Mouse (Mus musculus) CH12.LX (cell line): ENCODE results near the gene Ace. TPM values are rescaled to one million over a fixed set of nuclear protein-coding genes. Genes with fewer than 3 reads are reported as not detected.

ENCODE experiments used
- DNase-seq: peaks from one replicate; pipeline ENCODE4 v3.0.0-alpha.2; 2013; ENCODE audit errors: extremely low read depth
- H3K27ac ChIP-seq: 2 replicates; pipeline ENCODE4 v1.5.1; 2012; ENCODE audit warnings: low read depth, mild to moderate bottlenecking, control low read depth, moderate library complexity; ENCODE audit not compliant: insufficient read depth
- H3K27me3 ChIP-seq: replicated peaks from 2 replicates; pipeline ENCODE3; 2012; ENCODE audit warnings: inconsistent platforms
- H3K36me3 ChIP-seq, 2 experiments: replicated peaks in 1 of 2; 2 replicates each; pipeline versions ENCODE3 to v1.6.1; 2012; ENCODE audit warnings: inconsistent platforms in 1 of 2, low read length in 1 of 2, mild to moderate bottlenecking in 1 of 2, mixed read lengths in 1 of 2, moderate library complexity in 1 of 2; ENCODE audit not compliant: control insufficient read depth in 1 of 2, insufficient read depth in 1 of 2
- H3K4me1 ChIP-seq, 2 experiments: 2 replicates each; pipeline ENCODE4 v1.6.1; 2012; ENCODE audit warnings: inconsistent platforms in 1 of 2, moderate library complexity in 1 of 2; ENCODE audit not compliant: insufficient read depth in 2 of 2, control insufficient read depth in 1 of 2
- H3K4me2 ChIP-seq: 2 replicates; pipeline ENCODE4 v1.6.1; 2012; ENCODE audit warnings: low read depth, mild to moderate bottlenecking, control low read depth; ENCODE audit not compliant: poor library complexity, insufficient read depth, severe bottlenecking
- H3K4me3 ChIP-seq, 3 experiments: fragments of 150-350 bp in 1 of 3; sonication (generic) in 1 of 3; replicated peaks in 1 of 3; 2 replicates each; pipeline versions ENCODE3 to v1.5.1; 2011 to 2012; ENCODE audit warnings: low read depth in 2 of 3, low read length in 2 of 3, mild to moderate bottlenecking in 2 of 3, moderate library complexity in 2 of 3, control low read depth in 1 of 3, improper control_type of control experiment in 1 of 3, inconsistent platforms in 1 of 3, mixed read lengths in 1 of 3; ENCODE audit not compliant: poor library complexity in 1 of 3
- H3K79me2 ChIP-seq: replicated peaks from 2 replicates; pipeline ENCODE4 v1.6.1; 2012; ENCODE audit warnings: mild to moderate bottlenecking, moderate library complexity; ENCODE audit not compliant: control insufficient read depth, poor library complexity, insufficient read depth, severe bottlenecking; ENCODE audit errors: extremely low read depth
- H3K9ac ChIP-seq: 2 replicates; pipeline ENCODE4 v1.6.1; 2012; ENCODE audit warnings: low read depth, mild to moderate bottlenecking, control low read depth, moderate library complexity; ENCODE audit not compliant: insufficient read depth
- H3K9me3 ChIP-seq: replicated peaks from 2 replicates; pipeline ENCODE3; 2012; ENCODE audit warnings: low read length, inconsistent platforms, mixed read lengths
- BHLHE40 ChIP-seq: IDR thresholded peaks from 2 replicates; pipeline ENCODE4 v1.6.1; 2011; ENCODE audit warnings: mild to moderate bottlenecking, low read depth, low read length, improper control_type of control experiment
- CHD1 ChIP-seq: IDR thresholded peaks from 2 replicates; pipeline ENCODE4 v1.6.1; 2012; ENCODE audit warnings: low read depth, low read length, improper control_type of control experiment, inconsistent platforms
- CHD2 ChIP-seq: IDR thresholded peaks from 2 replicates; pipeline ENCODE4 v1.6.1; 2011; ENCODE audit warnings: low read length, improper control_type of control experiment
- CTCF ChIP-seq, 2 experiments: IDR thresholded peaks in 1 of 2; conservative IDR thresholded peaks in 1 of 2; 2 replicates each; pipeline ENCODE4 v1.5.1; 2011 to 2012; ENCODE audit warnings: low read depth in 2 of 2, low read length in 2 of 2, improper control_type of control experiment in 1 of 2, inconsistent platforms in 1 of 2, mild to moderate bottlenecking in 1 of 2, moderate library complexity in 1 of 2
- E2F4 ChIP-seq: IDR thresholded peaks from 2 replicates; pipeline ENCODE4 v1.6.1; 2011; ENCODE audit warnings: low read depth, low read length, improper control_type of control experiment; ENCODE audit not compliant: insufficient replicate concordance
- ELF1 ChIP-seq: IDR thresholded peaks from 2 replicates; pipeline ENCODE4 v1.6.1; 2014; ENCODE audit warnings: low read depth, mild to moderate bottlenecking, inconsistent platforms, low read length, improper control_type of control experiment
- EP300 ChIP-seq: IDR thresholded peaks from 2 replicates; pipeline ENCODE4 v1.6.1; 2011; ENCODE audit warnings: low read length, improper control_type of control experiment
- ETS1 ChIP-seq: conservative IDR thresholded peaks from 2 replicates; pipeline ENCODE4 v1.6.1; 2012; ENCODE audit warnings: low read depth, mild to moderate bottlenecking, inconsistent platforms, low read length, improper control_type of control experiment, moderate library complexity
- GABPA ChIP-seq: IDR thresholded peaks from 2 replicates; pipeline ENCODE4 v1.6.1; 2012; ENCODE audit warnings: low read depth, low read length, improper control_type of control experiment, inconsistent platforms; ENCODE audit not compliant: insufficient replicate concordance
- HCFC1 ChIP-seq: IDR thresholded peaks from 2 replicates; pipeline ENCODE4 v1.6.1; 2012; ENCODE audit warnings: low read depth, mild to moderate bottlenecking, inconsistent platforms, low read length, improper control_type of control experiment
- IRF4 ChIP-seq: IDR thresholded peaks from 2 replicates; pipeline ENCODE4 v1.6.1; 2014; ENCODE audit warnings: low read depth, mild to moderate bottlenecking, inconsistent platforms, low read length, improper control_type of control experiment
- JUN ChIP-seq: IDR thresholded peaks from 2 replicates; pipeline ENCODE4 v1.6.1; 2011; ENCODE audit warnings: low read depth, mild to moderate bottlenecking, low read length, improper control_type of control experiment, moderate library complexity; ENCODE audit not compliant: insufficient read depth
- JUND ChIP-seq: conservative IDR thresholded peaks from 2 replicates; pipeline ENCODE4 v1.6.1; 2011; ENCODE audit warnings: low read depth, low read length, improper control_type of control experiment
- KAT2A ChIP-seq: IDR thresholded peaks from 2 replicates; pipeline ENCODE4 v1.6.1; 2012; ENCODE audit warnings: low read length, improper control_type of control experiment, inconsistent platforms; ENCODE audit not compliant: insufficient replicate concordance
- MAFK ChIP-seq: IDR thresholded peaks from 2 replicates; pipeline ENCODE4 v1.6.1; 2011; ENCODE audit warnings: low read length, improper control_type of control experiment; ENCODE audit not compliant: insufficient replicate concordance
- MAX ChIP-seq: IDR thresholded peaks from 2 replicates; pipeline ENCODE4 v1.6.1; 2011; ENCODE audit warnings: low read length, improper control_type of control experiment
- MAZ ChIP-seq: IDR thresholded peaks from 2 replicates; pipeline ENCODE4 v1.6.1; 2012; ENCODE audit warnings: low read depth, mild to moderate bottlenecking, inconsistent platforms, low read length, improper control_type of control experiment, moderate library complexity
- MEF2A ChIP-seq: IDR thresholded peaks from 2 replicates; pipeline ENCODE4 v1.6.1; 2014; ENCODE audit warnings: low read depth, mild to moderate bottlenecking, inconsistent platforms, low read length, improper control_type of control experiment, borderline replicate concordance
- MXI1 ChIP-seq: IDR thresholded peaks from 2 replicates; pipeline ENCODE4 v1.6.1; 2011; ENCODE audit warnings: mild to moderate bottlenecking, low read depth, low read length, improper control_type of control experiment
- MYC ChIP-seq: IDR thresholded peaks from 2 replicates; pipeline ENCODE4 v1.6.1; 2011; ENCODE audit warnings: low read depth, mild to moderate bottlenecking, improper control_type of control experiment, low read length
- NELFE ChIP-seq: IDR thresholded peaks from 2 replicates; pipeline ENCODE4 v1.6.1; 2011; ENCODE audit warnings: low read depth, low read length, improper control_type of control experiment
- NRF1 ChIP-seq: IDR thresholded peaks from 2 replicates; pipeline ENCODE4 v1.6.1; 2014; ENCODE audit warnings: low read depth, mild to moderate bottlenecking, inconsistent platforms, low read length, improper control_type of control experiment, moderate library complexity
- PAX5 ChIP-seq: IDR thresholded peaks from 2 replicates; pipeline ENCODE4 v1.6.1; 2012; ENCODE audit warnings: low read length, inconsistent platforms, mixed read lengths
- POLR2A ChIP-seq: IDR thresholded peaks from 2 replicates; pipeline ENCODE4 v1.6.1; 2011; ENCODE audit warnings: low read depth, mild to moderate bottlenecking, improper control_type of control experiment, low read length
- POLR2AphosphoS2 ChIP-seq: IDR thresholded peaks from 2 replicates; pipeline ENCODE4 v1.6.1; 2011; ENCODE audit warnings: low read depth, low read length, improper control_type of control experiment
- RAD21 ChIP-seq: IDR thresholded peaks from 2 replicates; pipeline ENCODE4 v1.6.1; 2011; ENCODE audit warnings: low read depth, mild to moderate bottlenecking, low read length, improper control_type of control experiment, moderate library complexity
- RCOR1 ChIP-seq: conservative IDR thresholded peaks from 2 replicates; pipeline ENCODE4 v1.6.1; 2012; ENCODE audit warnings: low read depth, mild to moderate bottlenecking, inconsistent platforms, low read length, improper control_type of control experiment
- SIN3A ChIP-seq: IDR thresholded peaks from 2 replicates; pipeline ENCODE4 v1.6.1; 2012; ENCODE audit warnings: low read length, improper control_type of control experiment, inconsistent platforms
- SMC3 ChIP-seq: IDR thresholded peaks from 2 replicates; pipeline ENCODE4 v1.6.1; 2011; ENCODE audit warnings: low read depth, low read length, improper control_type of control experiment
- TBP ChIP-seq: conservative IDR thresholded peaks from 2 replicates; pipeline ENCODE4 v1.6.1; 2011; ENCODE audit warnings: low read depth, low read length, improper control_type of control experiment
- TCF12 ChIP-seq: IDR thresholded peaks from 2 replicates; pipeline ENCODE4 v1.6.1; 2014; ENCODE audit warnings: low read depth, mild to moderate bottlenecking, inconsistent platforms, low read length, improper control_type of control experiment
- UBTF ChIP-seq: IDR thresholded peaks from 2 replicates; pipeline ENCODE4 v1.6.1; 2012; ENCODE audit warnings: low read depth, mild to moderate bottlenecking, inconsistent platforms, low read length, improper control_type of control experiment, moderate library complexity
- USF1 ChIP-seq: IDR thresholded peaks from 2 replicates; pipeline ENCODE4 v1.6.1; 2014; ENCODE audit warnings: low read depth, mild to moderate bottlenecking, inconsistent platforms, low read length, improper control_type of control experiment
- USF2 ChIP-seq: conservative IDR thresholded peaks from 2 replicates; pipeline ENCODE4 v1.6.1; 2011; ENCODE audit warnings: low read depth, low read length, improper control_type of control experiment
- ZC3H11A ChIP-seq: IDR thresholded peaks from 2 replicates; pipeline ENCODE4 v1.6.1; 2012; ENCODE audit warnings: low read depth, mild to moderate bottlenecking, inconsistent platforms, low read length, improper control_type of control experiment
- ZKSCAN1 ChIP-seq: IDR thresholded peaks from 2 replicates; pipeline ENCODE4 v1.6.1; 2012; ENCODE audit warnings: low read depth, inconsistent platforms, low read length, improper control_type of control experiment, borderline replicate concordance
- ZMIZ1 ChIP-seq: IDR thresholded peaks from 2 replicates; pipeline ENCODE4 v1.6.1; 2012; ENCODE audit warnings: low read depth, mild to moderate bottlenecking, inconsistent platforms, low read length, improper control_type of control experiment
- ZNF384 ChIP-seq: IDR thresholded peaks from 2 replicates; pipeline ENCODE4 v1.6.1; 2012; ENCODE audit warnings: low read depth, low read length, improper control_type of control experiment, inconsistent platforms
- dilution Hi-C: fragments of 300-500 bp; cut with MboI; formaldehyde crosslinking; loops from 2 replicates; pipeline ENCODE4 v1.14.3; 2020; ENCODE audit warnings: low sequenced_read_pairs; ENCODE audit not compliant: extremely low pct_unique_long_range_greater_than_20kb, extremely low pct_ligation_motif_present
- in situ Hi-C: fragments of 300-500 bp; cut with MboI; formaldehyde crosslinking; loops from 3 replicates; pipeline ENCODE4 v1.14.3; 2019; ENCODE audit warnings: low sequenced_read_pairs, low pct_ligation_motif_present, low pct_unique_long_range_greater_than_20kb, mixed read lengths
- polyA plus RNA-seq: library from polyadenylated mRNA; unstranded; fragments of >175 nt; gene quantifications from 2 replicates; pipeline ENCODE4 v1.2.1, GENCODE M21; 2012; ENCODE audit warnings: low read depth; ENCODE audit not compliant: insufficient read length
- total RNA-seq, 2 experiments: library from RNA; depleted of rRNA; stranded (reverse); fragments of 300-350 nt in 1 of 2; fragments of >200 nt in 1 of 2; gene quantifications; 2 replicates each; pipeline ENCODE4 v1.2.3; 2012 to 2014

Ace gene
- total and polyA plus RNA-seq, 3 experiments: 0.08 TPM; not detected in 2

DNA sequence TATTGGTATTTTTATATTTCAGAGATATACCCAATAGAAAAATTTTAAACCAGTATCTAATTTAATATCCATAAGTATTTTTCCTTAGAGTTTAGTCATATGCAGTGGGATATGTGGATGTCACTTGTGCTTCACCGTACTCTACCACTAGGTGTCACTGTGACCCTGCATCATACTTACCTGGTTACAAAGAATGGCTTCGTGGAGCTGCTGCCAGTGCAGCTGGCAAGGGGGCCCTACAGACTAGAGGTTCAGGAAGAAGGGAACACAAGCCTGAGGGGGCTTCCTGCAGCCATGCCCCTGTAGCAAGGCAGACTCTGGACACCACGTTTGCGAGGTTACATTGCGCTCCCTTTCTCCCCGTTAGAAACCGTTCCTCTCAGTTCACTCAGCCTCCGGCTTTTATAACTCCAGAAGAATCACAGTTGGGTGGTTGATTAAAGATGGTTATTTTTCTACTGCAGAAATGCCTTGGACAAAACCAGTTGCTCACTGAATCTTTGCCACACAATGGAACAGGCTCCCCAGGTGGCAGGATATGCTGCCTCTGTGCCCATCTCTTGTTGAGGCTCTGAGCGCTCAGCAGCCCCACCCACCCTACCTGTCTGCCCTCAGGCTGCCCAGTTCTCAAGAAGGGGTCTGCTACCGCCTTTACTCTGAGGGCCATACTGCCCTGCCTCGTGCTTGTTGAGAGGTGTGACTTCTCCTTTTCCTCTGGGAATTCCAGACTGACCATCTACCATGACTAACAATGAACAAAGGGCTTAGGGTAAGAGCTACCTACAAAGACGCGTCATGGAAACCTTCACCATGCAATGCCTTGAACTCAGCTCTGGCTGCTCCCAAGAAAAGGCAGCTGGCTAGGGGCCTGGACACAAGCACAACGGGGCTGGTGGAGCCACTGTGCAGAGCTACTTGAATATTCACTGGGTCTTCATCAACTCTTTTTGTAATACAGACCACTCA lies 40.4 kb upstream of the Ace start:
- Histone ChIP-seq H3K4me2 (no peak overlapping the region), H3K27ac (no peak overlapping the region), H3K36me3 (peaks cover 0 to 14% of the 10 kb centered on the region in 2 experiments)

GRCm38 (mm10) chr11:105928171-105928570 lies 39.6 kb upstream of the Ace start:
- H3K9me3 ChIP-seq: no peaks in the 10 kb centered on the region
- DNase-seq: no peak
- no peaks in the 10 kb centered on the region for H3K4me1 ChIP-seq
- H3K9ac ChIP-seq: no peak overlapping the region
- no peak overlapping the region for H3K4me3 ChIP-seq
- dilution Hi-C loops (loop anchor here (25.0 kb wide), 1 partner anchor 134 kb away; the partner anchor contains the start of gene Taco1), in situ Hi-C loops (no loop called here)
- TF ChIP-seq TCF12: no peak
- no peak for TF ChIP-seq ETS1
- no peak for TF ChIP-seq IRF4
- no peak for TF ChIP-seq RAD21
- TF ChIP-seq UBTF: no peak
- TF ChIP-seq MAZ: no peak
- no peak for TF ChIP-seq MEF2A
- no peak for TF ChIP-seq MXI1
- no peak for TF ChIP-seq TBP
- TF ChIP-seq CTCF (conservative IDR thresholded peaks at IDR 0.05 in 1 of 2, IDR thresholded peaks at IDR 0.05 in 1 of 2; ENCODE audit: low read depth in 2 of 2, low read length in 2 of 2): no peak
- TF ChIP-seq EP300: no peak
- TF ChIP-seq MAX: no peak
- TF ChIP-seq MYC: no peak
- H3K27me3 ChIP-seq: peaks cover 11% of the 10 kb centered on the region
- peaks cover 0 to 6% of the 10 kb centered on the region in 2 experiments for H3K36me3 ChIP-seq
- H3K27ac ChIP-seq: no peak overlapping the region
- no peaks in the 10 kb centered on the region for H3K79me2 ChIP-seq
- H3K4me2 ChIP-seq: no peak overlapping the region

More for the DNA sequence above, 40.4 kb upstream of the Ace start:
- in situ Hi-C loops: no loop called here
- Histone ChIP-seq H3K4me1 (no peaks in the 10 kb centered on the region), H3K4me3 (no peak overlapping the region), H3K79me2 (no peaks in the 10 kb centered on the region), H3K9me3 (no peaks in the 10 kb centered on the region), H3K9ac (no peak overlapping the region), H3K27me3 (peaks cover 8% of the 10 kb centered on the region)
- DNase-seq: peak; percentile 77
- dilution Hi-C loops: loop anchor here (25.0 kb wide), 1 partner anchor 135 kb away; the partner anchor contains the start of gene Taco1
- TF ChIP-seq PAX5: no peak
- no peak for TF ChIP-seq CHD2
- TF ChIP-seq NELFE: no peak; the same call in 1 of the 2 replicates
- no peak for TF ChIP-seq CHD1
- 0 out of 2 replicates have a peak, but pooled peaks have one; percentile 6 for TF ChIP-seq IRF4
- no peak for TF ChIP-seq JUN
- TF ChIP-seq USF1: no peak
- 0 out of 2 replicates have a peak, but pooled peaks have one; percentile 12 for TF ChIP-seq SIN3A
- no peak for TF ChIP-seq POLR2A
- no peak for TF ChIP-seq ELF1
- TF ChIP-seq POLR2AphosphoS2: no peak
- TF ChIP-seq MAX: no peak
- TF ChIP-seq MXI1: no peak
- peak; percentile 93 to 98 for TF ChIP-seq CTCF (conservative IDR thresholded peaks at IDR 0.05 in 1 of 2, IDR thresholded peaks at IDR 0.05 in 1 of 2; ENCODE audit: low read depth in 2 of 2, low read length in 2 of 2)
- TF ChIP-seq ZKSCAN1: no peak
- no peak for TF ChIP-seq EP300
- TF ChIP-seq MYC: peak; percentile 59; the same call in 1 of the 2 replicates
- no peak for TF ChIP-seq ZMIZ1
- TF ChIP-seq MAZ: no peak
- no peak for TF ChIP-seq BHLHE40
- TF ChIP-seq ZNF384: no peak
- no peak for TF ChIP-seq E2F4
- no peak for TF ChIP-seq GABPA
- TF ChIP-seq RCOR1: no peak
- TF ChIP-seq HCFC1: no peak
- peak; percentile 45; the same call in 1 of the 2 replicates for TF ChIP-seq TCF12
- no peak for TF ChIP-seq ETS1
- no peak for TF ChIP-seq MAFK
- TF ChIP-seq ZC3H11A: peak; percentile 75
- TF ChIP-seq SMC3: peak; percentile 93
- peak; percentile 99 for TF ChIP-seq RAD21
- no peak for TF ChIP-seq USF2
- no peak for TF ChIP-seq TBP
- peak; percentile 39; the same call in 1 of the 2 replicates for TF ChIP-seq JUND
- TF ChIP-seq NRF1: 0 out of 2 replicates have a peak, but pooled peaks have one; percentile 19
- TF ChIP-seq KAT2A: no peak
- no peak for TF ChIP-seq UBTF
- TF ChIP-seq MEF2A: no peak
